ENCODE assay signal across 8 mouse cellular contexts in the genomic region with DNA sequence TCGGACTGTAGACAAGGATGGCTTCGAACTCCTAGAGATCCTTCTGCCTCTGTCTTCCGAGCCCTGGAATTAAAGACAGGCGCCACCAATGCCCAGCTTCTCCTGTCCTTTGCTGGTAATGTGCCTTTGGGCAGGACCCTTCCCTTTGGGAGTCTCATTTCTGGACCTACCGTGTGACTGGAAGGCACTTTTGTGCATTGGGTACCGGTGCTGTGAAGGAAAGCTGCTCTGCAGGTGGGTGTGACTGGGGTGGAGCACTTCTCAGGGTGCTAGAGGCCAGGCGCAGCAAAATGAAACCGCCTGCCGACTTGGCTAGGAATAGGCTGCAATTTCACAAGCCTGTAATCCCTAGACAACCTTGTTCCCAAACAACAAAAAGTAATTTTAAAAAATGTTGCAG. TPM values are rescaled to one million over a fixed set of nuclear protein-coding genes. Genes with fewer than 3 reads are reported as not detected.
DNase-seq lines count a peak whose midpoint lies in the region; ATAC-seq and TF ChIP-seq lines count a peak whose summit lies in the region.

No protein-coding gene starts in this region.

- no peaks in the 10 kb centered on the region for H3K9me3 ChIP-seq in stomach, postnatal 0 days (ENCODE audit: control insufficient read depth, low read length)

- H3K4me2 ChIP-seq in stomach, postnatal 0 days (replicated peaks; ENCODE audit: low read depth): peak overlapping the region; percentile 86

- H3K27ac ChIP-seq in stomach, postnatal 0 days (replicated peaks): peak overlapping the region; percentile 88

- 0 out of 2 replicates have a peak, but pooled peaks have one; percentile 5 for TF ChIP-seq CTCF in stomach, postnatal 0 days (IDR thresholded peaks at IDR 0.05; ENCODE audit: low read depth)

- peak; percentile 40 to 48 for DNase-seq in right cerebral cortex, postnatal 10 days (ENCODE audit: low spot score in 2 of 2)
- no peak for DNase-seq in right cerebral cortex, adult 18-20 months
- DNase-seq in brain, adult 2 months (ENCODE audit: low read depth, low spot score): peak; percentile 48
- DNase-seq in gastrocnemius, postnatal 14 days: peak; percentile 44
- peak; percentile 48 for DNase-seq in kidney, postnatal 14 days
- peak; percentile 42 to 48 for DNase-seq in lung, postnatal 4 days
- peak; percentile 66 for DNase-seq in stomach, postnatal 0 days (ENCODE audit: low spot score)
- DNase-seq in yolk sac, embryonic 10.5 days (ENCODE audit: low spot score): no peak

- no peak for TF ChIP-seq EP300 in stomach, postnatal 0 days (optimal IDR thresholded peaks at IDR 0.05)

- intact Hi-C loops in gastrocnemius, postnatal 14 days (cut with DNase I; ENCODE audit: low total_unique reads): no loop called here

- H3K9ac ChIP-seq in stomach, postnatal 0 days (ENCODE audit: low read length): peak overlapping the region; percentile 61

- peak; percentile 48 for ATAC-seq in stomach, postnatal 0 days (ENCODE audit: low FRiP score, low TSS enrichment)

- H3K4me1 ChIP-seq in stomach, postnatal 0 days (replicated peaks; ENCODE audit: control insufficient read depth, insufficient read depth): peaks cover 5% of the 10 kb centered on the region; the same call in 1 of the 2 replicates

- peak overlapping the region; percentile 79 for H3K4me3 ChIP-seq in stomach, postnatal 0 days (ENCODE audit: low read depth, low read length)

- no peaks in the 10 kb centered on the region for H3K36me3 ChIP-seq in stomach, postnatal 0 days (ENCODE audit: control insufficient read depth, insufficient read depth, low read length)

- 3% methylated on average over 9 of the region's 9 CpGs for WGBS in stomach, postnatal 0 days

- no peaks in the 10 kb centered on the region for H3K27me3 ChIP-seq in stomach, postnatal 0 days (ENCODE audit: control insufficient read depth, insufficient read depth, low read length)

RNA-seq across cellular contexts. Expression of a gene that starts 0.3 kb away (rescaled TPM):
- total RNA-seq in gastrocnemius, postnatal 14 days (2021): 1 to 10 TPM in 1 of 2 experiments, under 1 TPM in 1; 0.62 to 1.0 TPM
- polyA plus RNA-seq in stomach, postnatal 0 days (2015; fragmentation: Nextera tagmentation; extraction: Ambion mirVana): 0.25 and 0.42 TPM in 2 replicates

RNA-seq across cellular contexts. Expression of a gene that starts 0.6 kb away (rescaled TPM):
- total RNA-seq in gastrocnemius, postnatal 14 days (2021): 10 to 100 TPM; 52.5 to 57.0 TPM
- polyA plus RNA-seq in stomach, postnatal 0 days (2015; fragmentation: Nextera tagmentation; extraction: Ambion mirVana): 44.9 and 45.0 TPM in 2 replicates

RNA-seq across cellular contexts. Expression of a gene that starts 22.3 kb away (rescaled TPM):
- 10 to 100 TPM; 11.8 to 13.0 TPM for total RNA-seq in gastrocnemius, postnatal 14 days (2021)
- 84.0 and 87.3 TPM in 2 replicates for polyA plus RNA-seq in stomach, postnatal 0 days (2015; fragmentation: Nextera tagmentation; extraction: Ambion mirVana)

RNA-seq across cellular contexts. Expression of a gene that starts 27.9 kb away (rescaled TPM):
- 1 to 10 TPM; 6.4 to 6.8 TPM for total RNA-seq in gastrocnemius, postnatal 14 days (2021)
- polyA plus RNA-seq in stomach, postnatal 0 days (2015; fragmentation: Nextera tagmentation; extraction: Ambion mirVana): 33.8 and 44.0 TPM in 2 replicates

RNA-seq across cellular contexts. Expression of a gene that starts 28.2 kb away (rescaled TPM):
- 10 to 100 TPM; 10.5 to 10.9 TPM for total RNA-seq in gastrocnemius, postnatal 14 days (2021)
- polyA plus RNA-seq in stomach, postnatal 0 days (2015; fragmentation: Nextera tagmentation; extraction: Ambion mirVana): 16.7 and 17.4 TPM in 2 replicates

Comparison
In these comparisons a context has a peak if more than half of its experiments do, and no peak if none do; other contexts are left out.
1. DNase-seq: peak in right cerebral cortex, postnatal 10 days (2 of 2), brain, adult 2 months (single experiment), gastrocnemius, postnatal 14 days (single experiment), kidney, postnatal 14 days (single experiment), lung, postnatal 4 days (2 of 2) and stomach, postnatal 0 days (single experiment); none in right cerebral cortex, adult 18-20 months (single experiment) and yolk sac, embryonic 10.5 days (single experiment).